Mouse (Mus musculus): ENCODE results near the gene Gm21904.
"Not testable (repeated sequence)": the region's sequence is repeated elsewhere in the genome, so short reads cannot be mapped to it uniquely, and the experiment has no call there.

Gene Gm21904

GRCm38 (mm10) chrY:17846166-17846565 is at the start of gene Gm21904:
TSS of gene Gm21904 (minus strand) at chrY:17846266.
- not testable (repeated sequence) for DNase-seq (ENCODE audit: low spot score)

- DNase-seq (ENCODE audit: low spot score), result not testable (repeated sequence)
Measured at GRCm38 (mm10) chrY:17874441-17874840, 28.4 kb upstream of the Gm21904 start, which contains the start of the genes Gm20772 and Gm20831. TSS of gene Gm20772 (plus strand) at chrY:17874741. TSS of gene Gm20831 (plus strand) at chrY:17874741.

Measured in yolk sac, embryonic 10.5 days (tissue).